In genomic region chr7:48960152-48960551, GRCm38 (mm10) we compare ENCODE assay signal across 14 mouse cellular contexts. TPM values are rescaled to one million over a fixed set of nuclear protein-coding genes. Genes with fewer than 3 reads are reported as not detected.
A peak's percentile ranks its signal among the peaks of the same experiment; 100 is the strongest.
DNase-seq lines count a peak whose midpoint lies in the region; ATAC-seq lines count a peak whose summit lies in the region.
"Had no signal": no experiment of that assay in that cellular context is flagged by ENCODE, and none has a peak within 500 bp of the region (broad histone marks: within the 10 kb centered on the region; RNA-seq: fewer than 3 reads in every experiment).

No protein-coding gene starts in this region.

- no peak overlapping the region for H3K9ac ChIP-seq in forebrain, embryonic 16.5 days (replicated peaks; ENCODE audit: low read depth, low read length)
- H3K9ac ChIP-seq in midbrain, embryonic 16.5 days (ENCODE audit: low read depth, low read length) = peak overlapping the region; percentile 79
- H3K9ac ChIP-seq: heart, embryonic 15.5 days had no signal

- peaks cover 45% of the 10 kb centered on the region for H3K27me3 ChIP-seq in forebrain, embryonic 16.5 days (replicated peaks; ENCODE audit: control insufficient read depth, insufficient read depth, low read length)
- no peaks in the 10 kb centered on the region; the same call in 1 of the 2 replicates for H3K27me3 ChIP-seq in midbrain, embryonic 16.5 days (ENCODE audit: control insufficient read depth, insufficient read depth, low read depth, low read length)

- ATAC-seq in forebrain, embryonic 16.5 days = 0 out of 2 replicates have a peak, but pooled peaks have one; percentile 6
- peak; percentile 15; the same call in 1 of the 2 replicates for ATAC-seq in midbrain, embryonic 16.5 days
- ATAC-seq: lung, postnatal 0 days had no signal

- H3K36me3 ChIP-seq in forebrain, embryonic 16.5 days (ENCODE audit: control insufficient read depth, insufficient read depth) = no peaks in the 10 kb centered on the region
- H3K36me3 ChIP-seq in midbrain, embryonic 16.5 days (ENCODE audit: control insufficient read depth, insufficient read depth, low read length) = no peaks in the 10 kb centered on the region
- H3K36me3 ChIP-seq: heart, embryonic 15.5 days; limb, embryonic 10.5 days had no signal

- WGBS in forebrain, embryonic 16.5 days = 13% methylated on average over 10 of the region's 10 CpGs
- WGBS in midbrain, embryonic 16.5 days = 2% methylated on average over 10 of the region's 10 CpGs

- H3K4me2 ChIP-seq in forebrain, embryonic 16.5 days (ENCODE audit: low read length) = peak overlapping the region; percentile 92
- H3K4me2 ChIP-seq in midbrain, embryonic 16.5 days (ENCODE audit: low read length) = peak overlapping the region; percentile 67

- peak; percentile 30 for DNase-seq in embryo, embryonic 11 days
- DNase-seq in embryo, embryonic 9.5 days (ENCODE audit: extremely low spot score) = no peak
- DNase-seq in cerebellum, adult 9-11 months = peak; percentile 38
- DNase-seq in urinary bladder, postnatal 36 days (ENCODE audit: low spot score in 2 of 2) = no peak
- DNase-seq in kidney, postnatal 10 days = no peak
- no peak for DNase-seq in thymus, postnatal 4 days
- DNase-seq: B cell, adult 2 months; kidney, postnatal 36 days had no signal

- no peaks in the 10 kb centered on the region for H3K9me3 ChIP-seq in forebrain, embryonic 16.5 days (ENCODE audit: control insufficient read depth, low read length)
- no peaks in the 10 kb centered on the region for H3K9me3 ChIP-seq in midbrain, embryonic 16.5 days (replicated peaks; ENCODE audit: control insufficient read depth, low read length, poor library complexity, severe bottlenecking)
- H3K9me3 ChIP-seq: heart, embryonic 15.5 days; limb, embryonic 10.5 days had no signal

- H3K4me3 ChIP-seq in forebrain, embryonic 16.5 days (replicated peaks; ENCODE audit: low read length) = peak overlapping the region; percentile 65
- peak overlapping the region; percentile 77 for H3K4me3 ChIP-seq in midbrain, embryonic 16.5 days (ENCODE audit: low read depth, low read length)
- H3K4me3 ChIP-seq: erythroblast, embryonic 14.5 days had no signal

- peaks cover 28% of the 10 kb centered on the region for H3K4me1 ChIP-seq in forebrain, embryonic 16.5 days (replicated peaks; ENCODE audit: control insufficient read depth, insufficient read depth, low read length)
- H3K4me1 ChIP-seq in midbrain, embryonic 16.5 days (ENCODE audit: control insufficient read depth, insufficient read depth, low read length) = peaks cover 53% of the 10 kb centered on the region

- no peak overlapping the region for H3K27ac ChIP-seq in forebrain, embryonic 16.5 days (ENCODE audit: low read length)
- H3K27ac ChIP-seq in midbrain, embryonic 16.5 days (ENCODE audit: low read length) = peak overlapping the region; percentile 56
- H3K27ac ChIP-seq: heart, embryonic 15.5 days; limb, embryonic 10.5 days had no signal

RNA-seq across cellular contexts. Expression of gene Nav2, which starts 51.6 kb away (rescaled TPM):
- 22.0 and 35.2 TPM in 2 replicates for polyA plus RNA-seq in forebrain, embryonic 16.5 days (2015; fragmentation: Nextera tagmentation; extraction: Ambion mirVana)
- 21.5 and 23.6 TPM in 2 replicates for polyA plus RNA-seq in midbrain, embryonic 16.5 days (2015; fragmentation: Nextera tagmentation; extraction: Ambion mirVana)

Comparison
In these comparisons a context has a peak if more than half of its experiments do, and no peak if none do; other contexts are left out.
1. DNase-seq: peak in embryo, embryonic 11 days (single experiment) and cerebellum, adult 9-11 months (single experiment); none in embryo, embryonic 9.5 days (single experiment), urinary bladder, postnatal 36 days (0 of 2), kidney, postnatal 10 days (single experiment) and thymus, postnatal 4 days (single experiment).